Mouse (Mus musculus) neural tube, embryonic 10.5 days (tissue): ENCODE results near the gene Nek6.
A peak's percentile ranks its signal among the peaks of the same experiment; 100 is the strongest.

ENCODE experiments used
- DNase-seq: peaks from one replicate; pipeline ENCODE4 v3.0.0-alpha.2; 2017; ENCODE audit warnings: low spot score; ENCODE audit errors: extremely low spot score

The Nek6 gene

DNA sequence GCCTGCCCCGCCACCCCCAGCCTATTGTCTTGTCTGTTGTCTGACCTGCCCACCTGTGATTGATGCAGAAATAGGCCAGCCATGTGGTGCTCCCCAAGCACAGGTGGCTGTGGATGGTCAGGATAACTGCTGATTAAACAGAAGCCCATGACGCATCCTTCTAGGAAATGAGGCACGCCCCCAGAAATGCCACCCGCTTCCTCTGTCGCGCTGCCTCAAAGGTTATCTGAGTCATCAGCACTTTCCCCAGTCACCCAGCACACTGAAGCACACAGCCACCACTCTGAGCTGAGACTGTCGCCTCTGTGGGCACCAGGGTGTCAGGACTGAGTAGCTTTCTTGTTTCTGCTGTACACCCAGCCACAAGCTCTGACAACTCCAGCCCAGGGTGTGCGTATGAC lies 24.9 kb downstream of the Nek6 start:
- no peak for DNase-seq

DNA sequence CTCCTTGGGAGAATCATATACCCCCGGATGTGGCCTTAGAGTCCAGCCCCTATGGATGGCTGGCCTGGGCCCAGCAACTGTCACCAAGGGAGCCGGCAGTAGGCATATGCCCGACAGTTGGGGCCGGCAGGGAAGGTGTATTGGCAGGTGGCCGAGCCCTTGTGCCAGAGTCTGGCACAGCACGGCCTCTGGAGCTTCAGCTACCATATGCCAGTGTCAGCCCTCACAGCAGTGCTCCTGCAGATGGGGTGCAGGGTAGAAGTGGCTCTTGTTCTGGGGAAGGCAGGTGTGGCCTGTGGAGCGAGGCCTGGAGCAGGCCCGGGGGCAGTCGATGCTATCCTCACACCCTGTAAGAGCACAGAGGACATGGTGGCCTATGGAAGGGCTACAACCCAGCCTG lies 28.2 kb downstream of the Nek6 start:
- no peak for DNase-seq

DNA sequence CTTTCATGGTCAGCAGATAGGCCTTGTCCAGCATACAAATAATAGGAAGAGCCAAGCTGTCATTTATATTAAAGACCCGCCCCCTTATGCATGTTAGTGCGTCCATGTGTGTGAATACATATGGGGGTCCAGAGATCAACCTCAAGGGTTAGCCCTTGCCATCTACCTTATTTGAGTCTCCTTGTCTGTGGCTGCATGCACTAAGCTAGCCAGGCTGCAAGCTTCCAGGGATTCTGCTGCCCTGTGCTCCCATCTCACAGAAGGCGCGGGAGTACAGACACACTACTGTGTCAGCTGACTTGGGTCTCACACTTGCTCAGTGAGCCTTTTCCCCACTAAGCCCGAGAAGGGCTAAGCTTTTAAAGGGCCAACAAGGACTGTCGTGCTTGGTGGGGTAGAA lies 29.2 kb downstream of the Nek6 start:
- no peak for DNase-seq

DNA sequence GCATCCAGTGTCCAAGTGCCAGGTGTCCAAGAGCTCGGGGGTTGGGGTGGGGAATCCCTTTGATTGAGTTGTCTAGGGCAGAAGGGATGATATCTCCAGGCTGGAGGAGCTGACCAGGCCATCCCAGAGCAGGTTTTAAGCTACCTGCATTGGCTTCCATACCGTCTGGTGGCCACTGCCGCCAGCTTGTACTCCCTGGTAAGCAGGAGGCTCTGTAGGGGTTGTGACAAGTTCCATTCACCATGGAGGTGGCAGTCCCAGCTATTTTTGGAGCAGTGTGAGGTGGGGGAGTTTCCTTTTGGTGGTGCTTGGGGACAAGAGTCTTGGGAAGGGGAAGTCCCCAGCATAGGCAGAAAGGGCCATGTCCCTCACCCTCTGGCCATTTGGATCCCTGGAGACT lies 29.7 kb downstream of the Nek6 start:
- no peak for DNase-seq

DNA sequence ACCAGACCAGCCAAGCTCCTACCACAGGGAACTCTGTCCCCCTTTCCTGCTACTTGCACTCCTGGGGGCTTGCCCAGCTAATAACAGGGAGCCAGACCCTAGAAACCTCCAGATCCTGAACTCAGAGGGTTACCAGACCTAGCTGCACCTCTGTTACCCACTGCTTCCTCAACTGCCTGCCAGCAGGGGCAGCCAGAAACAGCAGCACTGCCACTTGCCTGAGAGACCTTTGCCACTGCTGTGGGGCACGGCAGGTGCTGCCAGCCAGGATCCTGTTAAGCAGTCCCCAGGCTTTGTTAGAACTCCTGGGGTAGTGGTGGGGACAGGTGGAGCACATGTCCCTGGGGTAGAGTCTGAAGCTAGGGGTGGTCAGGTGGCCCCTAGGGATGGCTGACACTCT lies 30.1 kb downstream of the Nek6 start:
- DNase-seq = no peak

DNA sequence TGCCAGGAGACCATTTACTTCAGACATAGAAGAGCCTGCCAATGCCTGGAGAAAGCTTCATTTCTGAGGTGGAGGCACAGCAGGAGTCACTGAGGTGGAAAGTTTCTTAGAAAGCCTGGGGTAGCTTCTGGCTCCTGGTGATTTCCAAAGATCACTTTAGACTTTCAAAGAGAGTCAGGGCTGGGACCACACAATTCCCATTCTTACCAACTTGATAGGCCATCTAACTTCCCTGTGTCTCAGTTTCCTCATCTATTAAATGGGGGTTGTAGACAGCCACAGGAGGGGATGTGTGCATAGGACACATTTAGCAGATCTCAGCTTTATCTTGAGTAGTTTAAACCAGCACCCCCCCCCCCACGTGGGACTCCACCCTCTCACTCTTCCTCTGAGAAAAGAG lies 30.9 kb downstream of the Nek6 start:
- DNase-seq = no peak

DNA sequence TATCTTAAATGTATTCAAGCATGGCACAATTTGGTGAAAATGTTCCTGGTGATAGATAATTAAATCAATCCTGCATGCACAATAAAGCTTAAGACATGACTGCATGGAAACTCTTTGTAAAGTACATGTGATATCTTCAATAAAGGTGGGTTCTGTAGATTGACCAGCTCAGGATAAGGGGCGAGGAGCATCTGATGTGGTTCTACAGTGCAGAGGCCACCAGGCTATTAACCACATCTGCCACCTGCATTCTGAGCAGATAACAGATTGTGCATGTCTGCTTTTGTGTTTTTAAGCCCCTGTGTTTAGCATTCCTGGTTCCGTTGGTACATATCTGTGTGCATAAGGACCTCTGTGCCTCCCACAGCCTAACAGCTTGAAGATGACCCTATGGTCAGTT lies 31.7 kb downstream of the Nek6 start:
- DNase-seq = no peak

DNA sequence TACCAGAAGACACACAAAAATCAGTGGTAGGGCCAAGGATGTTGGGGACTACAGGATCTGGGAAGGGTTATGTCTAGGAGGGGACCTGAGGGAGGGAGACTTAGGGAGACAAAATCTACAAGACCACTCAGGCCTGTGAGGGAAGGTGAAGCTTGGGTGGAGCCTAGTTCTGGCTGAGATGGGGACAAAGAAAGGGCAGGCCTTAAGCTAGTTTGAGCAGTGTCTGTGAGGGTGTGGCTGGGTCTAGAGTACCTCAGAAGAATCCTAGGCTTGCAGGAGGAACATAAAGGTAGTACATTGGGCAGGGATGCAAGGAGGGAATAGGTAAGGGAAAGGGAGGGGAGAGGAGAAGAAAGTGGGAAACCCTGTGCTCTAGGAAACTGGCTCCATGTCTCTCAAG lies 32.9 kb downstream of the Nek6 start:
- DNase-seq = no peak

DNA sequence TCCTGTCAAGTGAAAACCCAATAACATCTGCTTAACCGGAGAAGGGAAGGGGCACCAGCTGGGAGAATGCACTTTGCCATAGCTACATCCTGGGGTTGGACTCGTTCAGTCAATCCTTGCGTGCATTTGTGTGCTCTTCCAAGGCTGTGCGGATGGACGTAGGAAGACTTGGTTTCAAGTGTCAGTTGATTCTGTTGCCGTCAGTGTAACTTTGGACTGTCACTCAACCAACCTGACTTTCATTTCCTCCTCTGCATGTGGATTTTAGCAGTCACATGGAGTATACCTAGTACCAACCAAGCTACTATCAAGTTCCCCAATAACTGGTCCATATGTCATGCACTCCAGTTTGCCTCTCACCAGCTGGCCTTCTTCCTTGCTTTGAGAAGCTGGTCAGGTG lies 33.5 kb downstream of the Nek6 start:
- no peak for DNase-seq

DNA sequence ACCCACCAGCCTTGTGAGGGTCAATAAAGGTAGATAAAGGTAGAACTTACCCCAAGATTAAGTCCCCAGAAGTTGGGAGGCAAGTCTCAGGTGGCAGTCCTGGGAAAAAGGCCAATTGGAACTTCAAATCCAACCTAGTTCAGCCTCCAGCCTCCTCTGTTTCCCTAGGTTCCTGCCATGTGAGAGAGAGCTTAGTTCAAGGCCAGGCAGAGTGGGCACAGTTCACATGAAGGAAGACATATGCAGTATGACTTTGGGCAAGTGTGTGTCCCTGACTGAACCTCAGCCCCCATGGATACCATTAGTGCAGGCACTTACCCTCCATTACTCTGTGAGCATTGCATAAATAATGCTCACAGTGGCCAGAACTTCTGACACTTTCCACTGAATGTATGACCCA lies 34.3 kb downstream of the Nek6 start:
- no peak for DNase-seq

DNA sequence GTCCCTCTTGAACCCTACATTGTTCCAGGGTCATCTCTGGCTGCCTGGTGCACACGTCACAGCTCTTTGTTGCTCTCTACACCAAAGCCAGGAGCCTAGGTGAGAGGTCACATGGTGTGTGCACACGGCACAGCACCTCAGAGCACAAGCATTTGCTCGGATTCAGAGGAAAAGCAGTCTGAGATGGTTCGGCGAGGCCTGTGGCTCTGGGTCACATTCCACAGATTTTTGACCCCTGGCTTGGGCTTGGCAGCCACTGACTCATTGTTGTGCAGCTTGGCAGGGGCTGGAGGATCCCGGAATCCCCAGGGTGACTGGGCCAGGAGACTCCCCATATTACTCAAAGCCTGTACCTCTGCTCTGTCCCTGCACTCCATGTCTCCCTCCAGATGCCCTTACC lies 34.8 kb downstream of the Nek6 start:
- DNase-seq = peak; percentile 46

DNA sequence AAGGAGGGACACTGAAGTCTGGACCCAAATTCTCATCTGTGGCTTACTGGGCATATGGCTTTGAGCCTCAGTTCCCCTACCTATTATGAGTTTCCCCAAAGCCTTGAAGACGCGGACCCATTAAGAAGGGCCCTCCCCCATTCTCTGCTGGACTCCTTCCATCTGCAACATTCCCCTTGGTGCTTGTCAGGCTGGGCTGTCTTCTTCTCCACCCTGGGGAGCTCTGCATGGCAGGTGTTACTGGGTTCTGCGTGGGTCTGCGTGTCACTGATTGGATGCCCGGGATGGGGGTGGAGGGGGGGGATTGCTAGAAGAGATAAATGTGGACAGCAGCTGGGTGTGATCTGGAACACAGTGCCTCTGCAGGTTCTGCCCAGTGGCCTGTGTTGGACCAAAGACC lies 35.3 kb downstream of the Nek6 start:
- DNase-seq = no peak

DNA sequence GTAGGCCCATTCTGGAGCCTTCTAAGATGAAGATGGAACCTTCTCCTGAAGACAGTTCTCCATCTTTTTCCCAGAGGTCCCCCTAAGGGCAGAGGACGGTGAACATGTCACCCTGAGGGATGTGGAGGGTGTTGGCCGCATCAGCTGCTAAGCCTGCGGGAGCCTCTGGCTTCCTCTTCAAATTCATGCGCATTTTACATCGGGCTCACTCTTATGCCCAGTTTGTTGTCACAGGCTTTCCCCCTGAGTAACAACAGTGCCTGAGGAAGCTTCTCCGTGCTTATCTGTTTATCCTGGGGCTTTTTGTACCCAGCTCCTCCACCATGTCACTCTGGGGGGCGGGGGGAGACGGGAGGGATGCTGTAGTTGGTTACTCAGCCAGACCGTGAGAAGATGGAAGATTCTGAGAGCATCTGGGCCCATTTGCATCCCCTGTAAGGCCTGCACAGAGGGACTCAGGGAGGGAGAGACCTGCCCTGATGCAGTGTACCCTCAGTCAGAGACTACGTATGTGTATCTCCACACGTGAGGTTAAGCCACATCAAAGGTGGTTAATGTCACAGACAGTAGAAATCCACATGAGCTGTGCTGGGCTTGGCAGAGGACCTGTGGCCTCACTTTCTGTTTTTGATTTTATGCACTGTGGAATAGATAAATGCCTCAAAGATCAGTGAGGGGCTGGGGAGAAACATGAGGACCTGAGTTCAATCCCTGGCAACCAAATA lies 36.5 kb downstream of the Nek6 start:
- DNase-seq = no peak

DNA sequence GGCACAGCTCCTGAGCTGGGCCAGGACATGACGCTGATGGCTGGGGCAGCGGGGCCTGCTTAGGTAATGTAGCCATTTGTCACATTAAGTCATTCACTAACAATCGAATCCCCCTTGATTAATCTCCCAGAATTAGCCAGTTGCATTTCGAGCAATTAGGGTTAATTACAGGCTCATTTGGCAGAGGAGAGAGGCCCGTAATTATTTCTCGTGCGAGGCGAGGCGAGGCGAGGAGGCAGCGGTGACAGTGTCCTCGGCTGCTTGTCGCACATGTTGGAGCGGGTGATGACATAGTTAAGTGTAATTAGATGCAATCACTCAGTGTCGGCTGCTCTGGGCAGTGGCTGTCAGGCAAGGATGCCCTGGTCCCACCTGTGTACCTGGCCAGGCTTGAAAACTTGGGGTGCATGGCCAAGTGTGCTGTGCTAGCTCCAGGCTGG lies 40.6 kb downstream of the Nek6 start:
- no peak for DNase-seq

DNA sequence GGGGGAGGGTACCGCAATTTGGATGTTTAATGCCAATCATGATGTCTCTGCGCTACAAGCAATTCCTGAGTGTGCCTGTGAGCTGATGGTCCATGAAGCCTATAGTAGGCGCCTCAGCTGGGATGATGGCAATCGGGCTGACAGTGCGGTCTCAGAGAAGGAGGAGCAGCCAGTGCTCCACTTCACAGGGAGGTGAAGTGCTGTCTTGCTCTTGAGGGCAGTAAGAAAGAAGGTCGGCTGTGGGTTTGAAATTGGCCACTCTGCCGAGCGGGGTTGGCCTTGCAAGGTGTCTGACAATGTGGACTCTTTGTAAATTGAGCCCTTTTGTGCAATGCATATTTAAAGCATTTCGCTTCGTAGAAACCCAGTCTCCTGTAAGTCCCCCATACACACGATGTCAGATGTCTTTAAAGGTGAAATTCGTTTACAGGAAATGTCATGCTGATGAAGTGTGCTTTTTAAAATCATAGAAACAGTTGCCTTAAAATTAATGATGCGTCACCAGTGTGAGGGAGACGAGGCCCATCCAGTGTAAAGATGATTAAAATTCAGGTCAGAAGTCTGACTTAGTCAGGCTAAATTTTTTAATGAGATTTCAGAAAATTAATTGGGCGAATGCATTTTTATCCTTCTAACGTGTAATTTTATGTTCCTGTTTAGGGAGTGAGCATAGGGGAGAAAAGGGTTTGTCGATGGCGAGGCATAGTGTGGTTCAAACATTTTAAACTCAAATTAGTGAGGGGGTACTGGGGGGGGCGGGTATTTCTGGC lies 43.0 kb downstream of the Nek6 start:
- DNase-seq = no peak

DNA sequence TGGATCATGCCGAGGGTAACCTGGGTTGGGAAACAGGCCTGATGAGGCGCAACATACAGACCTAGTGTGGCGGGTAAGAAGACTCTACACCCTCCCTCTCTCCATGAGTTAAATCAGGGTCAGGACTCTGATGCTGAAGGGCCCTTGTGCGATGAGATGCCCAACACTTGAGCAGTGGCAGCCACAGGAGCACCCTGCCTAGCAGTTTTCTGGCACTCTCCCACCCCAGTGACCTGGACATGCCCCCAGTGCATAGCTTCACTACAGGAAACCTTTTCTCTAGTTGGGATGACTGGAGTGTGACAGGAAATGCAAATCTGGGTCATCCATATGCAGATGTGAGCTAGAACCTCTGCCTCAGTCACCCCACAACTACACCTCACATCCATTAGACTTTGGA lies 44.2 kb downstream of the Nek6 start:
- no peak for DNase-seq

DNA sequence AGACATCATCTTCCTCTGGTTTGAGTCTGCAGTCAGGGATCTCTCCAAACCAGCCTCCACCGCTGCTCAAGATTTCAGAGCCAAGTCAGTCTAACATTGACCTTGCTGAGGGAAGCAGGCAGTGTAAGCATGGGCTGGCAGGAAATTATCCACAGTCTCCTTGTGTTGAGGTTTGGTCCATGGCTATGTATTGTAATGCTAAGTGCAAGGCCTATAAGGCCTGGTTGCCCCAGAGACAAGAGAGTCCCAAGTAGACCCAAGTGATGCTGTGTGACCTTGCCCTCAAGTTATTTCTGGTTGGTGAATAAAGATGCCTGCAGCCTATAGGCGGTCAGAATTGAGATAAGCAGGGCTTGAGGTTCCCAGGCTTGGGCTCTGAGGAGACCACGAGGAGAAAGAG lies 45.3 kb downstream of the Nek6 start:
- DNase-seq = no peak

DNA sequence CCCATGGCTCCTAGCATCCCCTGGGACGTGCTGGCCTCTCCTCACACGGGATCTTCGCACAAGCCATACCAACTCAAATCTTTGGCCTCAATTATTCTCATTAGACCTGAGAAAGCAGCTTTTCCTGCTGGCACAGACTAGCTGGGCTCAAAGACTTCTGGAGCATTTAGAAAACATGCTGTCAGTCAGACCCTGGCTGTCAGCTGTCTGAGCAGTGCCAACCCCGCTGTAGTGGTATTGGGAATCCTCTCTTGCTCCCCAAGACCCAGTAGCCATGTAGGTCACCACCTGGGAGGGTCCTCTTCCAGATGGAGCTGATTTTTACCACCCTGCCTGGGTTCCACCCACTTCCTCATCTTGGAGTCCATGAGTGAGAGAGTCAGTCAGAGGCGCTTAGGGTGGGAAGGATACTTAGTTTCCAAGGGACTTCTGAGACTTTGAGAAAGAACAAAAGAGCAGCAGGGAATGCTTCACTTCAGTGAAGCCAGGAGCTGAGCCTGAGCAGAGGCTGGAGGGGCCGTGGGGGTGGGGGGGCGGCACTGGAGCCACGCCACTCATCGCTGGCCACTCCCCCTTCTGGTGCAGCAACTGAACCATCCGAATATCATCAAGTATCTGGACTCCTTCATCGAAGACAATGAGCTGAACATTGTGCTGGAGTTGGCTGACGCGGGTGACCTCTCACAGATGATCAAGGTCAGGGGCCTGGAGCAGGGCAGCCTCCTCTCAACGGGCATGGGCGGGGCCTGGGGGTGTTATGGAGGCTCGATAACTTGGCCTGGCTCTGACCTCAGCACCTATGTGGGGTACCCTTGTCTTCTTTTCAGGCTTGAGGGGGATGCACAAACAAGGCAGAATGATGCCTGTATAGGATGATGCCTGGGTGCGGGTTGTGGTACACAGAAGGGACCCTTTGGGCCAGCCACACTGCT lies 49.1 kb downstream of the Nek6 start:
- DNase-seq = no peak

DNA sequence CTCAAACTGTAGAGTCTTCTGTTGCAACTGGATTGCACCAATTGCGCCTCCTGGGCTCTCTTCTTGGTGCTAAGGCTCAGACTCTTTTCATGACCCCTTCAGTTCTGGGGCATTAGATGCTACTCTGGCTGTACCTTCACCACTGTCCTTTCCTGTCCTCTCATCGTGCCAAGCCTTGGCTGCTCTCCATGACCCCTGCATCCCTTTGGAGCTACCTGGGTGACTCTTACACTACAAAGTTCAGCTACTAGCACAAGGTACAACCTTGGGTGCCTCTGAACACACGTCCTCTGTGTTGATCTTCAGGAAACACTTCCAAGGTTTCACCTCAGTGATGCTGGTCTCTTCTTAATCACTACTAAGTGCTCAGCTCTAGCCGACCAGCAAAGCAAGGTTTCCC lies 51.2 kb downstream of the Nek6 start:
- DNase-seq = no peak

DNA sequence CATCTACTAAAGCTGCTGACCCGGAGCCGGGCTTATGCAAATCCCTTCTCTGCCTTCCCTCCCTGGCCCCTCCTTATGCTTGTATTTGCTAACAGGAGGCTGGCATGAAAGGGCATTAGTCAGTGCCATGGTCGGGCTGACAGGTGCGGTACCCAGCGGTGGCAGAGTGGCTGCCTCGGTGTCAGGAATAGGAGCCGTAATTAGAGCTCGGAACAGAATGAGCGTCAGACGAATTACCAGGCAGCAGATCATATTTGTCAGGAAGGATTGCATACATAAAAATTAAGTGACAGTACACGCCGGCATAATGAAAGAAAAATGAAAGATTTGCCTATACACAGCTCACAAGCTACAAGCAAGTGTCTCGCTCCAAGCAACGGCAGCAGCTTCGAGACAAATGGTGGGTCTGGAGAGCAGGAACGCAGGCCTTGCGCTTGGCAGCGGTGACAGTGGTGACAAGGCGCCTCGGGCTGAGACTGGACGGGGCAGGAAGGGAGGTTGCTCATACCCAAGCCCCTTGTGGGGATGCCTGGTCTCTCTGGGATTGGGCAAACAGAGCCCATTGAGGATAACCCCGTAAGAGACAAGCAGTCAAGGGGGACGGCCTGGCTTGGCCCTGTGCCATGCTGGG lies 60.6 kb downstream of the Nek6 start:
- no peak for DNase-seq

DNA sequence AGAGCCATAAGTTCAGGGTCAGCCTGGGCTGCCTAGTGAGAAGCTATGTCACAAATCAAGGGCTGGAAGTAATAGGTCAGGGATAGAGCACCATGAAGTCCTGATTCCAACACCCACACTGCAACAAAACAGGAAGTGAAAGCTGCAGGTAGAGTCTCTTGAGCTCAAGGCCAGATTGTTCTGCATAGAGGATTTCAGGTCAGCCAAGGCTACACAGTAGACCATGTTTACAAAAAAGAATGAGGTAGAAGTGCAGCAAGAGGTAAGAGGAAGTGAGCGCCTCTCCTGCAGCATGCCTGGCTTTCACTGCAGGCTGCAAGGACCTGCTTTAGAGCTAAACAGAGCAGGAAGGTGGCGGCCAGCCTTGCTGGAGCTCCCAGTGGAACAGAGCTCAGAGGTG lies 63.3 kb downstream of the Nek6 start:
- DNase-seq = no peak
